Mouse (Mus musculus) MEL (cell line): ENCODE measurements at regions not wholly inside any gene's neighbourhood (a gene's known extent, or its start where the extent isn't known, plus 50 kb on each side); places are given as distances from the start of the nearest gene placed in this dataset.
"Not testable (repeated sequence)": the region's sequence is repeated elsewhere in the genome, so short reads cannot be mapped to it uniquely, and the experiment has no call there.

Experiments
- BHLHE40 ChIP-seq: IDR thresholded peaks from 2 replicates; pipeline ENCODE4 v1.6.1; 2012; ENCODE audit warnings: low read depth, mild to moderate bottlenecking, inconsistent platforms, low read length, improper control_type of control experiment, borderline replicate concordance
- CTCF ChIP-seq, 3 experiments: IDR thresholded peaks in 2 of 3; conservative IDR thresholded peaks in 1 of 3; 2 replicates each; pipeline ENCODE4 v1.5.1; 2011 to 2012; ENCODE audit warnings: low read length in 3 of 3, low read depth in 2 of 3, mild to moderate bottlenecking in 2 of 3, improper control_type of control experiment in 1 of 3, inconsistent platforms in 1 of 3, mixed read lengths in 1 of 3, moderate library complexity in 1 of 3; ENCODE audit not compliant: control insufficient read depth in 1 of 3, insufficient read depth in 1 of 3, poor library complexity in 1 of 3, severe bottlenecking in 1 of 3
- ETS1 ChIP-seq: IDR thresholded peaks from 2 replicates; pipeline ENCODE4 v1.6.1; 2012; ENCODE audit warnings: low read depth, mild to moderate bottlenecking, inconsistent platforms, low read length, improper control_type of control experiment, moderate library complexity
- GABPA ChIP-seq: IDR thresholded peaks from 2 replicates; pipeline ENCODE4 v1.6.1; 2012; ENCODE audit warnings: low read depth, mild to moderate bottlenecking, inconsistent platforms, low read length, improper control_type of control experiment, moderate library complexity
- POLR2A ChIP-seq, 2 experiments: IDR thresholded peaks; 2 replicates each; pipeline ENCODE4 v1.6.1; 2011 to 2012; ENCODE audit warnings: low read length in 2 of 2, mild to moderate bottlenecking in 2 of 2, control low read depth in 1 of 2, improper control_type of control experiment in 1 of 2, low read depth in 1 of 2, moderate library complexity in 1 of 2; ENCODE audit not compliant: control insufficient read depth in 1 of 2, insufficient read depth in 1 of 2, poor library complexity in 1 of 2
- RAD21 ChIP-seq: IDR thresholded peaks from 2 replicates; pipeline ENCODE4 v1.6.1; 2011; ENCODE audit warnings: mild to moderate bottlenecking, low read depth, low read length, improper control_type of control experiment
- SIN3A ChIP-seq: IDR thresholded peaks from 2 replicates; pipeline ENCODE4 v1.6.1; 2012; ENCODE audit warnings: low read length, improper control_type of control experiment, inconsistent platforms
- SMC3 ChIP-seq: IDR thresholded peaks from 2 replicates; pipeline ENCODE4 v1.6.1; 2011; ENCODE audit warnings: low read depth, low read length, improper control_type of control experiment
- USF2 ChIP-seq, 2 experiments: IDR thresholded peaks; 2 replicates each; pipeline ENCODE4 v1.6.1; 2011 to 2012; ENCODE audit warnings: improper control_type of control experiment in 2 of 2, low read length in 2 of 2, borderline replicate concordance in 1 of 2, inconsistent platforms in 1 of 2, low read depth in 1 of 2, mild to moderate bottlenecking in 1 of 2; ENCODE audit not compliant: insufficient read depth in 1 of 2
- ZNF384 ChIP-seq: IDR thresholded peaks from 2 replicates; pipeline ENCODE4 v1.6.1; 2012; ENCODE audit warnings: low read depth, mild to moderate bottlenecking, inconsistent platforms, low read length, improper control_type of control experiment

DNA sequence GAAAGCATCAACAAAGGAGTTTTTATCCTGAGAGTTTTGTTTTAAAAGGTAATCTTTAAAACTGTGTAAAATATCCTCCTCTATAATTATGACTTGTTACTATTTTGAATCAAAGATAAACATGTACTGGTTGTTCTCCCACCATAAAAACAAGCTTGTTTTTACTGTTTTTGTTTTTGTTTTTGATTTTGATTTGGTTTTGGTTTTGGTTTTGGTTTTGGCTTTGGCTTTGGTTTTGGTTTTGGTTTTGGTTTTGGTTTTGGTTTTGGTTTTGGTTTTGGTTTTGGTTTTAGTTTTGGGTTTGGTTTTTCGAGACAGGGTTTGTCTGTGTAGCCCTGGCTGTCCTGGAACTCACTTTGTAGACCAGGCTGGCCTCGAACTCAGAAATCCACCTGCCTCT is 120.9 kb upstream of the Slc13a1 start:
- not testable (repeated sequence) for TF ChIP-seq SMC3; POLR2A (IDR thresholded peaks at IDR 0.05; ENCODE audit: control insufficient read depth in 1 of 2, insufficient read depth in 1 of 2, low read depth in 1 of 2, low read length in 2 of 2, poor library complexity in 1 of 2); CTCF (IDR thresholded peaks at IDR 0.05 in 2 of 3, conservative IDR thresholded peaks at IDR 0.05 in 1 of 3; ENCODE audit: control insufficient read depth in 1 of 3, insufficient read depth in 1 of 3, low read depth in 2 of 3, low read length in 3 of 3, poor library complexity in 1 of 3, severe bottlenecking in 1 of 3); ZNF384; BHLHE40; ETS1; SIN3A; GABPA; USF2 (IDR thresholded peaks at IDR 0.05; ENCODE audit: borderline replicate concordance in 1 of 2, insufficient read depth in 1 of 2, low read depth in 1 of 2, low read length in 2 of 2); RAD21
